Mouse (Mus musculus) embryonic facial prominence, embryonic 10.5 days (tissue): ENCODE data around the gene Clec16a. TPM values are rescaled to one million over a fixed set of nuclear protein-coding genes. Genes with fewer than 3 reads are reported as not detected.

ENCODE experiments used
- DNase-seq: peaks from one replicate; pipeline ENCODE4 v3.0.0-alpha.2; 2017; ENCODE audit warnings: low spot score
- H3K27ac ChIP-seq: fragments of 300-500 bp; sonication (generic); replicated peaks from 2 replicates; pipeline ENCODE4 v1.5.1; 2016; ENCODE audit warnings: mild to moderate bottlenecking
- H3K27me3 ChIP-seq: fragments of 300-500 bp; sonication (generic); replicated peaks from 2 replicates; pipeline ENCODE4 v1.6.1; 2016; ENCODE audit warnings: low read depth, mild to moderate bottlenecking; ENCODE audit not compliant: poor library complexity, severe bottlenecking
- H3K36me3 ChIP-seq: fragments of 300-500 bp; sonication (generic); replicated peaks from 2 replicates; pipeline ENCODE4 v1.6.1; 2016; ENCODE audit warnings: mild to moderate bottlenecking, moderate library complexity
- H3K4me1 ChIP-seq: fragments of 300-500 bp; sonication (generic); 2 replicates; pipeline ENCODE4 v1.6.1; 2016
- H3K4me3 ChIP-seq: fragments of 300-500 bp; sonication (generic); 2 replicates; pipeline ENCODE4 v1.5.1; 2016; ENCODE audit warnings: mild to moderate bottlenecking, moderate library complexity
- H3K9me3 ChIP-seq: fragments of 300-500 bp; sonication (generic); 2 replicates; pipeline ENCODE4 v1.6.1; 2016; ENCODE audit warnings: mild to moderate bottlenecking
- WGBS: fragments of 180-500 bp; shearing (Covaris S2); methylation state at CpG from one replicate; pipeline ENCODE4 v1.1.7; 2016; 5-methylcytosine and 5-hydroxymethylcytosine counted together
- polyA plus RNA-seq: library from polyadenylated mRNA; unstranded; fragments of >200 nt; fragmentation: Nextera tagmentation; extraction: Ambion mirVana; gene quantifications from 2 replicates; pipeline ENCODE4 v1.2.1, GENCODE M21; 2016

Clec16a gene
- polyA plus RNA-seq, 1 experiment from 2014 or later = 30.7 TPM

GRCm38 (mm10) chr16:10540763-10541597, 4.2 kb upstream of the Clec16a start:
- Histone ChIP-seq H3K36me3 (peaks cover 14% of the 10 kb centered on the region), H3K27ac (no peak overlapping the region), H3K9me3 (no peaks in the 10 kb centered on the region), H3K27me3 (no peaks in the 10 kb centered on the region), H3K4me1 (peaks cover 49% of the 10 kb centered on the region), H3K4me3 (peak overlapping the region; percentile 78)
- WGBS = 82% methylated on average over 16 of the region's 16 CpGs
- no peak for DNase-seq

- H3K4me3 ChIP-seq = peak overlapping the region; percentile 78
- WGBS = 41% methylated on average over 7 of the region's 7 CpGs
- H3K4me1 ChIP-seq = peaks cover 55% of the 10 kb centered on the region
- no peaks in the 10 kb centered on the region for H3K27me3 ChIP-seq
- no peaks in the 10 kb centered on the region for H3K9me3 ChIP-seq
- no peak for DNase-seq
- H3K27ac ChIP-seq = no peak overlapping the region
- peaks cover 11% of the 10 kb centered on the region; the same call in 1 of the 2 replicates for H3K36me3 ChIP-seq
These were observed 3.6 kb upstream of the Clec16a start for GRCm38 (mm10) chr16:10541598-10541930.

DNA sequence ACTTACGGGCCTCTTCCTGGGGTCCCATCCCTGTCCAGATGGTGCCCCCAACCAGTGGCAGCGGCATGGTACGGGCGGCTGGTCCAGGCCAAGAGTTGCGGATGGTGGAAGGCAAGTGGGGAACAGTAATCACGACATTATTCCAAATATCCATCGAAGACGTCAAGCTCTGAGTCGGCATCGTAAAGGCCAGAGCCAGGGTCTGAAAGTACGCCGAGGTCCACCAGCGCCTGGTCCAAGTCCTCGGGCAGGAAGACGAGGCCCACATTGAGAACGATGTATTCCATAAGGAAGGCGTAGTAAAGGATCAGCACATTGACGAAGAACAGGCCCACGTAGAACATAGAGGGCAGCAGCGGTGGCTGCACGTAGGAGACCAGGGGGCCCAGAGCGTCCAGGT, 2.9 kb upstream of the Clec16a start:
- DNase-seq = no peak
- Histone ChIP-seq H3K27me3 (no peaks in the 10 kb centered on the region), H3K4me1 (peaks cover 59% of the 10 kb centered on the region), H3K36me3 (peaks cover 11% of the 10 kb centered on the region; the same call in 1 of the 2 replicates), H3K9me3 (no peaks in the 10 kb centered on the region), H3K27ac (peak overlapping the region; percentile 91), H3K4me3 (peak overlapping the region; percentile 78)
- WGBS = 5% methylated on average over 22 of the region's 22 CpGs

GRCm38 (mm10) chr16:10542698-10543365, 2.3 kb upstream of the Clec16a start, which contains the start of gene Dexi:
Gene Dexi (minus strand): TSS chr16:10543054.
- peak; percentile 95 for DNase-seq
- peak within 1 kb of the TSS; percentile 78 for H3K4me3 ChIP-seq
- peaks cover 8% of the 10 kb centered on the region; the same call in 1 of the 2 replicates for H3K36me3 ChIP-seq
- H3K27me3 ChIP-seq = no peaks in the 10 kb centered on the region
- no peaks in the 10 kb centered on the region for H3K9me3 ChIP-seq
- H3K27ac ChIP-seq = peak within 1 kb of the TSS; percentile 91
- peaks cover 59% of the 10 kb centered on the region for H3K4me1 ChIP-seq
- 1% methylated on average over 61 of the region's 61 CpGs for WGBS

DNA sequence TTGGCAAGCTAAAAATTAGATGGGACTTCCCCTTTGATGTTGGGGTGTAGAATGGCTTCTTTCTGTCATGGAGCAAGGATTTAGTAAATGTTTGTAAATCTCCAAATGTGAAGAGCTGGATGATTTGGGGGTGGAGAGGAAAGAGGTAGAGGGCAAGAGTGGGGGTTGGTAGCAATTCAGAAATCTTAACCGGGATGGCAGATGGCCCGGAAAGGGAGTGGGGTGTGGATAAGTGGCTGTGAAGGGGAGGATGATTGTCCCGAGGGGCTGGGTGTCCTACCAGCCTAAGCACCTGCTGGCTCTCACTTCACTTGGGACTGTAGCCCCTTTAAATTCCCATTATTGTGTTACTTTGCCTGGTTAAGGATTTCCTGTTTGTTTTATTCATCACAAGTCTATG, 1.7 kb downstream of the Clec16a start:
- H3K4me1 ChIP-seq = peaks cover 26% of the 10 kb centered on the region
- DNase-seq = no peak
- H3K27ac ChIP-seq = no peak overlapping the region
- no peaks in the 10 kb centered on the region for H3K9me3 ChIP-seq
- H3K36me3 ChIP-seq = no peaks in the 10 kb centered on the region
- 76% methylated on average over 3 of the region's 3 CpGs for WGBS
- peak overlapping the region; percentile 95; the same call in 1 of the 2 replicates for H3K4me3 ChIP-seq
- H3K27me3 ChIP-seq = no peaks in the 10 kb centered on the region

DNA sequence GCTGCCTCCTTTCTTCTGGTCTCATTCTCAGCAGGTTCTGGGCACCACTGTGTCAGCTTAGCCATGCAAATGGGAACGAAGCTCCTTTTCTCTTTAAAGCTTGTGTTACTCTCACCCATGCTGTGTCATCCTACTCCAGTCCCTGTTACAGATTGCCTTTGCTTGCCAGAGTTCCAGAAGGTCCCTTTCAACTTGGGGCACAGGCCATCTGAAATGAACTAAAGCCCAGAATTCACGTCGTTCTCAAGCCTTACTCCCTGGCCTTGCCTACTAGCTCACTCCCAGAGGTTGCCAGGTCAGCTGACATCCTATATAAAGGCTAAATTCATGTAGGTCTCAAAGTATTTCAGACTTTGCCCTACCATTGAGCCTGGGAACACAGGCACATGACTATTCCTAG, 3.8 kb downstream of the Clec16a start:
- 73% methylated on average over 3 of the region's 3 CpGs for WGBS
- no peak for DNase-seq
- no peaks in the 10 kb centered on the region for H3K36me3 ChIP-seq
- no peaks in the 10 kb centered on the region for H3K9me3 ChIP-seq
- no peak overlapping the region for H3K27ac ChIP-seq
- no peaks in the 10 kb centered on the region for H3K27me3 ChIP-seq
- peaks cover 16% of the 10 kb centered on the region for H3K4me1 ChIP-seq
- H3K4me3 ChIP-seq = no peak overlapping the region

- DNase-seq = no peak
- WGBS = 86% methylated on average over 2 of the region's 2 CpGs
These were observed 4.5 kb downstream of the Clec16a start for GRCm38 (mm10) chr16:10549600-10549999.

GRCm38 (mm10) chr16:10551592-10551991, 6.5 kb downstream of the Clec16a start:
- H3K4me3 ChIP-seq = no peak overlapping the region
- no peaks in the 10 kb centered on the region for H3K9me3 ChIP-seq
- no peak for DNase-seq
- H3K27ac ChIP-seq = no peak overlapping the region
- 83% methylated on average over 4 of the region's 4 CpGs for WGBS
- H3K4me1 ChIP-seq = peaks cover 4% of the 10 kb centered on the region
- H3K27me3 ChIP-seq = no peaks in the 10 kb centered on the region
- no peaks in the 10 kb centered on the region for H3K36me3 ChIP-seq

More at GRCm38 (mm10) chr16:10549600-10549999, 4.5 kb downstream of the Clec16a start:
- Histone ChIP-seq H3K27me3 (no peaks in the 10 kb centered on the region), H3K4me1 (peaks cover 16% of the 10 kb centered on the region), H3K4me3 (no peak overlapping the region), H3K36me3 (no peaks in the 10 kb centered on the region), H3K9me3 (no peaks in the 10 kb centered on the region), H3K27ac (no peak overlapping the region)

DNA sequence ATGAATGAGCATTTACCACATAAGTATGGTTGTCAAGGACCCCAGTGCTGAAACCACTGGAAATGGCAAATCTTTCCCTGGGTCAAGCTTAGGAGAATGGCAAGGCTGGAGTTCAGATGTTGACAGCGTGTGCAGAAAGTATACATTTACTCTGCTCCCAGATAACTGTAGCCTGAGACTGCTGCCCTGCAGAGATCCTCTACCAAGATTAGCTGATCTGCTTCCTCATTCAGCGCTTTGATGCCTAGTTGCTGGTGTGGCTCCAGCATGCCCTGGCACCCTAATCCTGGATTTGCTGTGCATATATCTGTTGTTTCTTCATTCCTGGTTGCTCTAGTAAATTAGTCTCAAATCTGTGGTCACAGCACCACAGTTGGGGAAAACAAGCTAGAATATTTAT, 8.7 kb downstream of the Clec16a start:
- H3K4me3 ChIP-seq = no peak overlapping the region
- H3K4me1 ChIP-seq = no peaks in the 10 kb centered on the region
- no peaks in the 10 kb centered on the region for H3K27me3 ChIP-seq
- no peaks in the 10 kb centered on the region for H3K9me3 ChIP-seq
- no peaks in the 10 kb centered on the region for H3K36me3 ChIP-seq
- 90% methylated on average over 2 of the region's 2 CpGs for WGBS
- no peak for DNase-seq
- H3K27ac ChIP-seq = no peak overlapping the region

GRCm38 (mm10) chr16:10559991-10560390, 14.9 kb downstream of the Clec16a start:
- no peak for DNase-seq
- peaks cover 17% of the 10 kb centered on the region for H3K36me3 ChIP-seq
- no peaks in the 10 kb centered on the region for H3K9me3 ChIP-seq
- H3K27me3 ChIP-seq = no peaks in the 10 kb centered on the region
- H3K4me3 ChIP-seq = no peak overlapping the region
- H3K4me1 ChIP-seq = no peaks in the 10 kb centered on the region
- no peak overlapping the region for H3K27ac ChIP-seq
- WGBS = 90% methylated on average over 8 of the region's 8 CpGs

DNA sequence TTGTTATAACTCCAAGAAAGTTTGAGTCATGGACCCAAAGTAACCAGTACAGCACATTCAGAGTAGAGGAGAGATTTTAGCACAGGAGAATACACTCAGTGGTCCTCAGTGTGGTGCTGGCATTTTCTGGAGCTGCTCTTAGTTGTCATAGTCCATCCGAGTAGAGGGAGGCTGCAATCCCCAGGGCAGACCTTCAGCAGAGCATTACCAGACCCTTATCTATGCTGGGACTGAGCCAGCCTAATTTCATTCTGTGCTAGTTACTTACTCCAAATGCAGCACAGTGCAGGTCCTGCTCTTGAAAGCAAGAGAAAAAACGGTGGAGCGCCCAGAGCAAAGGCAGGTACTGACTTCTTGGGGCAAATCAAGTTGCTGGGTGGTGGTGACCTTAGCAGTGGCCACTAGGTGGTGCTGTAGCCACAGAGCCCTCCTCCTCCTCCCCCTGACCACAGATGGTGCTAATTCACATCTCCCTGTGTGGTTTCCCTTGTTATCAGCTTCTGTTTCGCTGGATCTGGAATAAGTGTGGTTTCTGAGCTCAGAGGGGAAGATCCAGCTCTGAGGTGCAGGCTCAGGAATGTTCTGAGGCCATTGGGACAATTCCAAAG, 20.2 kb downstream of the Clec16a start:
- H3K4me3 ChIP-seq = no peak overlapping the region
- H3K36me3 ChIP-seq = peaks cover 27% of the 10 kb centered on the region
- DNase-seq = peak; percentile 83
- peaks cover 11% of the 10 kb centered on the region for H3K4me1 ChIP-seq
- H3K27me3 ChIP-seq = no peaks in the 10 kb centered on the region
- no peaks in the 10 kb centered on the region for H3K9me3 ChIP-seq
- H3K27ac ChIP-seq = no peak overlapping the region
- WGBS = 33% methylated on average over 4 of the region's 4 CpGs

- no peak overlapping the region for H3K4me3 ChIP-seq
- no peaks in the 10 kb centered on the region for H3K9me3 ChIP-seq
- WGBS = 88% methylated on average over 4 of the region's 4 CpGs
- no peak overlapping the region for H3K27ac ChIP-seq
- peaks cover 32% of the 10 kb centered on the region for H3K36me3 ChIP-seq
- no peak for DNase-seq
- H3K4me1 ChIP-seq = peaks cover 11% of the 10 kb centered on the region
- H3K27me3 ChIP-seq = no peaks in the 10 kb centered on the region
These were observed 22.0 kb downstream of the Clec16a start for GRCm38 (mm10) chr16:10567153-10567552.
